Mouse (Mus musculus) heart, adult 8-10 months (tissue): ENCODE measurements around the gene Spns2. TPM values are rescaled to one million over a fixed set of nuclear protein-coding genes. Genes with fewer than 3 reads are reported as not detected.

Experiments
- DNase-seq: peaks from one replicate; pipeline ENCODE4 v3.0.0; 2022; ENCODE audit warnings: low spot score
- total RNA-seq, 4 experiments: library from RNA; stranded (reverse); gene quantifications; 2 replicates each; pipeline ENCODE4 v1.2.4; 2022

The Spns2 gene
- 10 to 100 TPM in 1 of 4 experiments, 1 to 10 TPM in 3; 7.4 to 10.2 (median 7.9) TPM for total RNA-seq

DNA sequence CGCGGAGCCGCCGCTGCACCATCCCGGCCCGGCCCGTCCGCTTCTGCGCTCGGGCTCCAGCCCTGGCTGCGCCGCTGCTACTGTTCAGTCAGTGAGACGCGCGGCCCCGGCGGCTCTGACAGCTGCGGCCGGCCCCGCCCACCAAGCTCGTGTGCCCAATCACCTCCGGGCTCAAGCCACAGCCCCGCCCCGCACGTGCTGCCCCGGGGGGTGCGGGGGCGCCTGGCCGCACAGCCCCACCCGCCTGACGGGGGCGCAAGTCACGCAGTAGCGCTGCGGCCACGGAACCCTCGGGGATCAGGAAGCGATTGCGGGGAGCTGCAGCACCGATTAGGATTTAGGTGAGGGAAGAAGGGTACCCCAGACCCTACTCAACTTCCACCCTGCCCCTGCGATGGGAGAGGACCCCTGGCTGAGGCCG lies at the start of gene Spns2:
TSS of gene Spns2 (minus strand) at position 24 of the 421 bp plus-strand sequence.
- peak; percentile 91 for DNase-seq

DNA sequence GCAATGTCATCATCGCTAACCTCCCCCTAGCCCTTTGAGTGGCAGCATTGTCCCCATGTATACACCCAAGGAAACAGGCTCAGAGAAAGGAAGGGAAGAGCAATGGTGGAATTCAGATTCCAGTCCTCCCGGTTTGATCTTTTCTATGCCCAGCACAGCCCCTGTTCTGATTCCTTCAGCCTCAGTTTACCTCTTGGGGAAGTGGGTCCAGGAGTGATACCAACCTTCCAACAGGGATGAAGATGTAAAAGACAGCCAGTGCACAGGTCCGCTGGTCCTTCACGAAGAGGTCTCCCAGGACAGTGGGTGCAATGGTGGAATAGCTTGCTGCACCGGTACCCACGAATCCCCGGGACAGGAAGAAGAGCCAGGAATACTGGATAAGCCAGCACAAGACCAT lies 49.1 kb upstream of the Spns2 start:
- DNase-seq, result no peak

DNA sequence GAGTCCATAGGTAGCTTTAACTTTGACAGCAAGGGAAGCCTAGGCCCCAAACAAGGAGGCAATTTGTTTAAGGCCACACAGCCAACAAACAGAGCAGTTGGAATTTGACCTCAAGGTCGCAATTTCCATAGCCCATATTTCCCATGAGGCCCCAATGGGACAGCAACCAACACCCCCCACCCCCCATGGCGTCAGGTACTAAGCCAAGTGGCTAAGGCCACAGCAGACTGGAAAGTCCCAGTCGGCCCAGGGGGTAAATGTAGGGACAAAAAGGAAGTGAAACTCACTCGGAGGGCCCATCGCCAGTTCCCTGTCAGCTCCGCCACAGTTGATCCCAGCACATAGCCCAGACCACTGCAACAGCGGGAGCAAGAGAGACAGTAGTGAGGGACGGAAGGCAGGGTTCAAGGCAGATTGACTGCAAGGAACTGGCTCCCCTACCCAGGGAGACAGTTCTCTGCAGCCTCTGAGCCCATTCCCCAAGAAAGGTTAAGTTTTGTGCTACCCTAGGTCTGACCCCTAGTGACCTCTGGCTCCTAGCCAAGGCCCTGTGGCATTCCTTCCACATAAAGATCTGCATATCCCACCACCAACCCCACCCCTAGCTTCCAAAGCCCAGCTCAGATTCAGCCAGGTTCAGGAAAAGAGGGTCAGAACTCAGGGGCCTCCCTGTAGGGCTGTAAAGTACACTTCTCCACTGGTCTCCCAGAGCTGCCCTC lies 48.5 kb upstream of the Spns2 start:
- DNase-seq, result peak; percentile 52

DNA sequence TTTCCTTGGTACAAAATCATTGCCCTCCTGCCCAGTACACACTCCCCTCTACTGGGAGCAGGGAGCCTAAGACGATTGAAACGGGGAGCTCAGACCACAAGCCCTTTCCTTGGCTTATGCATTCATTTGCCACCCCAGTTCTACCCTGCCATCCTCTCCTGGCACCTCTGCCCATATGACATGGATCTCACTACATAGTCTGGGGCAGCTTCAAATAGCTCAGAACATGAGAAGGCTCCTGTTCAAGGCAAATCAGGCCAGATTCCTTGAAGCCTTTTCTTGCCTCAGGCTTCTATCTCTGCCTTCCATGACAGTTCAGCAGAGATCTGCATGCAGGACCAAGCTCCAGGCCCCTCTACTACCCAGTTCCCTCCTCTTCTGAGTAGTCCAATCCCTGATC lies 47.8 kb upstream of the Spns2 start:
- no peak for DNase-seq

DNA sequence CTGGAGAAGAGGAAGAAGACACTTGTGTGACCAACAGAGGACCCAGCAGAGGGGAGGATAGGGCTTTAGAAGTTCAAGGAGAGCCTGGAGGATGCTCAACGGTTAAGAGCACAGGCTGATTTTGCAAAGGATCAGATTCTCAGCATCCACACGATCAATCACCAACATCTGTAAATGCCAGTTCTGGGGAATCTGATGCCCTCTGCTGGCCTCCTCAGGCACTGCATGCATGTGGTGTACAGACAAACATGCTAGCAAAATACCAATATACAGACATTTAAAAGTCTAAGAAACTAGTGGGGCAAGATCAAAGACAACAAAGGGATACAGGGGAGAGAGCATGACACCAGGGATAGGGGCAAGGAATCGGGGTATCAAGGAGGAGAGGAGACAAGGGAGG lies 45.8 kb upstream of the Spns2 start:
- DNase-seq, result no peak

DNA sequence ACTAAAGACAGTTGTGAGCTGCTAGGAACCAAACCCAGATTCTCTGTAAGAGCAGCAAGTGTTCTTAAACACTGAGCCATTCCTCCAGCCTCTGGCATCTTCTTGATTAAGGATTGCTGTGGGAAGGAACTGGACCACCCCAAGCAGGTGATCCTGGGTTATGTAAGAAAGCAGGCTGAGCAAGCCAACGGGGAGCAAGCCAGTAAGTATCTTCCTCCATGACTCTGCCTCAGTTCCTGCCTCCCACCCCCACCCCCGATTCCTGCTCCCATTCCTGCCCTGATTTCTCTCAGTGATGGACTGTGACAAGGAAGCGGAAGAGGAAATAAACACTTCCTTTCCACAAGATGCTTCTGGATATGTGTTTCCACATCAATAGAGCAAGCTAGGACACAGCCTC lies 43.2 kb upstream of the Spns2 start:
- DNase-seq, result no peak

DNA sequence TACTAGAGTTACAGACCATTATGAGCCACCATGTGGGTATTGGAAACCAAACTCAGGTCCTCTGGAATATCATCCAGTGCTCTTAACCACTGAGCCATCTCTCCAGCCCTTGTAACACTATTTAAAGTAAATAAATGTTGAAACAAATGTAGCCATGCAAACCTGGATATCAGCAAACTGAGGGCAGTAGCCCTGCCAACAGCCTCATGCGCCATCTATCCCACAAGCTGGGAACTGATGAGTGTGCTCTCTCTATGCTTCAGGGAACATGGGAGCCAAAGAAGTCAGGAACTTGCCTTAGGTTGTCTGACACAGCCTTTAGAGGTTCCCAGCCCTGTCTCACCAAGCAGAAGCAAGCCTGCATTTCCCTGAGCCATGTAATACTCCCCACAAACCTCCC lies 41.9 kb upstream of the Spns2 start:
- no peak for DNase-seq

DNA sequence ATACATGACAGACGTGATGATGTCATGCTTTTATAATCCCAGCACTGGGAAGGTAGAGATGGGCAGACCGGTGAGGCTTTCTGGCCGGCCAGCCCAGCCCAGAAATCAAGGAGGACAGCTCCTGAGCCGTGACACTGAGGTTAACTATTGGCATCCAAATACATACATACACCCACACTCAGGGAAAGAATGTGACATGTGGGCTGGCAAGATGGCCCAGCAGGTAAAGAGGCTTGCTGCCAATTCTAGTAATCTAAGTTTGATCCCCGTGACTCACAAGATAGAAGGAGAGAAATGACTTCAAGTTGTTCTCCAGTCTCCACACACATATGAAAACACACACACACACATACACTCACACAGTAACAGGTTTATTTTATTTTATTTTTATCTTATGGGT lies 41.4 kb upstream of the Spns2 start:
- DNase-seq, result no peak

DNA sequence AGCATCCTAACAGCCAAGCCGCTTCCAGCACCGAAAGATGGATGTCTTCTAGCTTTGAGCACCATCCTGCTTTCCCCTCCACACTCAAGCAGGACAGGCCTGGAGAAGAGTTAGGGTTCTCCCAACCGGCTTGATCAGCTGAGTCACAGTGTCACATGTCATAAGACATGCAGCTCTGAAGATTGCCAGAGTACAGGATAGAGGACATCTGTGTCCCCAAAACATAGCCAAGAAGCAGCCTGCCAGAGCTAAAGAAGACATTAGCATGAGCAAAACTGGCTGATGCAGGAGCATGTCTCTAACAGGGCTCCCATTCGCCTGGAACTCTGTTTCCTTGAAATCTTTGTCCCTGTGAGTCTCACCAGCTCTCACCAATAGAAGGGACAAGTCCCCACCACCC lies 36.5 kb upstream of the Spns2 start:
- DNase-seq, result peak; percentile 61

DNA sequence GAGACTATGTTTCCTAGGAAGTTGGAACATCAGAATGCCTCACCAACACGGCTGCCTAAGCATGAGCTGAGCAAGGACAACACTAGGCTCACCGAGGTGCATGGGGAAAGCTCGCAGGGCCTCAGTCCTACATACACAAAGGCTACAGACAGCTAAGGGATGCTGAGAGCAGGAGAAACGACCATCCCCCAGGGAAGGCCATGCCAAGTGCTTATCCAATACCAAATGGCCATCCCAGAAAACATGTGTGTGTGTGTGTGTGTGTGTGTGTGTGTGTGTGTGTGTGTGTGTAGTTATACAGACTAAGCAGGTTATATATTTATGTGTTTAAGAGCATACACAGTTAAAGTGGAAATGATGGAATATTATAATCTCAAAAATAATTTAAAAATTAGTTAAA lies 34.0 kb upstream of the Spns2 start:
- DNase-seq, result no peak

DNA sequence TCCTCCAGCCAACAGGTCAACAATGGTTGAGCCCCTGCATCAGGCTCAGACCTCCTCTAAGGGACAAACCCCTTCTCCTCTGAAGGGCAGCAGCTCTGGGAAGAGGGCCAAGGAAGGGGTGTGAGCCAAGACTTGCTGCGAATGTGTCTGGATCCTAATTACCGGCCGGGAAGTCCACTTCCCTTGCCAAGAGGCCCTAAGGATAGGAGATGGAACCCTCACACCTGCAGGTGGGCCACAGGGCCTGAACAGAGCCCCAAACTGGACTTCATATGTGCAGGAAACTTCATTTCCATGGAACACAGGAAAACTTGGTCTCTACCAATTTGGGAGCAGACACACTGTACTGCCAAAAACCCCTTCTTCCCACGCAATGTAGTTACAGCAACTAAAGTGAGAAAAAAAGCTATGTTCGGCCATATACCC lies 32.9 kb upstream of the Spns2 start:
- peak; percentile 67 for DNase-seq

DNA sequence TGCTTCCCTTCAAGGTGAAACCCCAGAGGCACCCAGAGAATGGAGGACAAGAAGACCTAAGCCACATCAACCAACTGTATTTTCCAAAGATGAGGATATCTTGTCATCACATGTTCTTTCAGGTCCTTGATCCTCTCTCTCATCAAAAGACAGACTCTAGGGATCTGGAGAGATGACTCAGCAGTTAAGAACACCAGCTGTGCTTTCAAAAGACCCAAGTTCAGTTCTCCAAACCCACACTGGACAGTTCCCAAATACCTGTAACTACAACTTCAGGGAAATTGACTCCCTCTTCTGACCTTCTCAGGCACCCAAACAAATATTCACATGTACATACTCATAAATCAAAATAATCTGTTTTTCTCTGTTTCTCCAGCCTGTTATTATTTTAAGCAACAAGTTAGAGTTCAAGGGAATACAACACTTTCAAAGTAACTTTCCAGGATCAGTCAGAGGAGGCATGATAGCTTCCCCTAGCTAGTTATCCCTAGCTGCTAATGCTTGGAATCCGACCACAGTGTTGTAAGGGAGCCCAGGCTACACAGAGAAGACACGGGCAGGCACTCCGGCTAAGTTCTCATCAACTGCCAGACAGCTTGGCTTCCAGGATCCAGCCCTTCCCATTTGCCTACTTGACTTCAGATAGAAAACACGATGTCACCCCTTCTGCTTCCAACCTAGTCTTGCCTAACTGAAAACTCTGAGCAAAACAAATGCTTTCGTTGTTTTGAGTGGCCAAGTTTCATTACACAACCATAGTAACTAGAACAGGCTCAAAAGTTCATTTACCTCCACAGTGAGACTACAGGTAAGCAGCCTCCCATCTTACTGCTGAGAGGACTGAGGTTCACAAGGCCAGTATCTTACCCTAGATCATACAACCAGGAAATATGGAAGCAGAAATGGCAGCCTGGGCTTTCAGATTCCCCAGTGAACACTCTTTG lies 32.2 kb upstream of the Spns2 start:
- peak; percentile 38 for DNase-seq

DNA sequence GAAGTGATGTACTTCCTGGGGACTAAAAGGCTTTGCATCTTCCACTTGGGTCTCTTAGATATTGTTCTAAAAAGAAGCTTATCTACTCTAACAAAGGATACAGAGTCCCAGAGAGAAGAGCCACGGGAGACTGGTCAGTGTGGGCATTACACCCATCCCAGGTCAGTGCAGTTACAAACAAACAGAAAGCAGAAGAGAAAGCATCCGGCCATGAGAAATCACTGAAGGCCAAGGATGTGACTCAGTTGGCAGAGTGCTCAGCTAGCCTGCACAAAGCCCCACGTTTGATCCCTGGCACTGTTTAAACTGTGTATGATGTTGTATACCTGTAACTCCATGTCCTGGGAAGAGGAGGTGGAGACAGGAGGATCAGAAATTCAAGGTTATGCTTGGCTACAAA lies 30.2 kb upstream of the Spns2 start:
- no peak for DNase-seq

DNA sequence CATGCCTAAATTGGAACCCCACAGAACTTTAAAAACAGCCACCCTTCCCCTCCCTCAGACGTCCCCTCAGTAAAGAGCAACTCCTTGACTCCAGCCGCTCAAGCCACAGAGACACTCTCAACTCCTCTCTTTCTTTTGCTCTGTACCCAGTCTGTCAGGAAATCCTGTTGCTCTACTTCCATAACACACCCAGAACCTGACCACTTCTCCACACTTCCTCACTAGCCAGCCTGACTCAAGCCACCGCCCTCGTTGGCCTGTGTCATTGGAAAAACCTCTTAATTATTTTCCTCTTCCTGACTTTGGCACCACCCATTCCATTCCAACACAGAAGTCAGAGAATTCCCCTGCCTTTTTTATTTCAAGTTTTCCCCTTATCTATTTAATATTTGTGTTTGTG lies 29.5 kb upstream of the Spns2 start:
- DNase-seq, result peak; percentile 38

DNA sequence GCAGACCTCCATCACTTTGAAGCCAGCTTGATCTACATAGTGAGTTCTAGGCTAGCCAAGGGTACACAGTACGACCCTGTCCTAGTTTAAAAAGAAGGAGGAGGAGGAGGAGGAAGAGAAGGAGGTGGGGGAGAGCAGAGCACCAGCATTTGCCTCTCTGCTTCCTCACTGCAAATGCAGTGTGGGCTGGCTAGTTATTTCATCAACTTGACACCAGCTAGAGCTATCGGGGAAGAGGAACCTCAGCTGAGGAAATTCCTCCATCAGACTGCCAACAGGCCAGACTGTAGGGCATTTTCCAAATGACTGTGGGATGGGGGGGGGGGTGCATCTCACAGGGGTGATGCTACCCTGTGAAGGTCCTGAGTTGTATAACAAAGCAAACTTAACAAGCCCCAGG lies 28.7 kb upstream of the Spns2 start:
- DNase-seq, result no peak

DNA sequence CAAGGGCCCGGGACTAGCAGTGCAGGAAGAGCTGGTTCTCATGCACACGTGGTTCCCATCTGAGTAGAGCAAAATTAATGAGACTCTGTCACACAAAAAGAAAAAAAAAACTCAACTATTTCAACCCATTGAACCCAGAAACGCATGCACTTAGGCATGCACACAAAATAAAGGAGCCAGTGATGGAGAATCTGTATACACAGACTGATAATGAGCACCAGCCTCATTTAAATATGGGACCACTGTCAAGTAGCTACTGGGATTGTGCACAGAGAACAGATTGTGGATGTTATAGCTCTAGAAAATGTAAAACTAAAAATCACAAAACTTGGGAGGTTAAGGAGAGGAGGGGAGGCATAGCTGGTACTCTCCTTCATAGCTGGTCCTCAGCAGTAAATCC lies 25.3 kb upstream of the Spns2 start:
- no peak for DNase-seq

DNA sequence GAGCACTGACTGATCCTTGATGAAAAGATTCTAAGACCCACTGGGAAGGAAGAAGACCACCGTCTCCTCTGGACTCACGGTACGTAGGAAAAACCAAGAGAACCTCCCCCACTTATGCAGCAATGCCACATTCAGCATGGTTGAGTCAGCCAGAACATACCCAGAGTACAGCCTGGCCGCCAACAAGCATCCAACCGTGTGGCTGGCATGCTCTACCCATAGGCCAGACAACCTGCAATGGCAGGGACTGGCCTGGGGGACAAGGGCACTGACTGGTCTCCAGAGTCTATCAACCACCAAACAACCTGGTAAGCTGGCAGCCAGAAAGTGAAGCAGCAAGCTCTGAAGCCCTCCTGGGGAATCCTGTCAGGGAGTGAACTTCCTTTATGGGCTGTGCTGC lies 18.9 kb upstream of the Spns2 start:
- DNase-seq, result no peak

DNA sequence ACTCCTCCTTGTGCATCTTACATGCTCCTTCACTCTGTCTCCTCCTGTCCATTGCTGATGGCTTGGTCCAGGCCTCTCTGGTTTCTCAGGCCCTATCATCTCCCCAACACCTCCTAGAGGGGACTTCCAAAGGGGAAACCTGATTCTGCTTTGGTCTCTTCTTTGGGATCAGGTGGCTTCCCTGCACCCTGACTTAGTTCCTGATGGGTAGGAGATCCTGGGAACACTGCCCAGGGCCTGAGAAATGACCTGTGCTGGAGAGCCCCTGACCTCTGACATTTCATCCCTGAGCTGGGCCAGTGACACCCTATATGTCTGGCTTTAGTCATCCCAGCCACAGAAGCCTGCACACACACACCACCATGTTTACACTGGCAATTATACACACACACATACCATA lies 17.9 kb upstream of the Spns2 start:
- no peak for DNase-seq

DNA sequence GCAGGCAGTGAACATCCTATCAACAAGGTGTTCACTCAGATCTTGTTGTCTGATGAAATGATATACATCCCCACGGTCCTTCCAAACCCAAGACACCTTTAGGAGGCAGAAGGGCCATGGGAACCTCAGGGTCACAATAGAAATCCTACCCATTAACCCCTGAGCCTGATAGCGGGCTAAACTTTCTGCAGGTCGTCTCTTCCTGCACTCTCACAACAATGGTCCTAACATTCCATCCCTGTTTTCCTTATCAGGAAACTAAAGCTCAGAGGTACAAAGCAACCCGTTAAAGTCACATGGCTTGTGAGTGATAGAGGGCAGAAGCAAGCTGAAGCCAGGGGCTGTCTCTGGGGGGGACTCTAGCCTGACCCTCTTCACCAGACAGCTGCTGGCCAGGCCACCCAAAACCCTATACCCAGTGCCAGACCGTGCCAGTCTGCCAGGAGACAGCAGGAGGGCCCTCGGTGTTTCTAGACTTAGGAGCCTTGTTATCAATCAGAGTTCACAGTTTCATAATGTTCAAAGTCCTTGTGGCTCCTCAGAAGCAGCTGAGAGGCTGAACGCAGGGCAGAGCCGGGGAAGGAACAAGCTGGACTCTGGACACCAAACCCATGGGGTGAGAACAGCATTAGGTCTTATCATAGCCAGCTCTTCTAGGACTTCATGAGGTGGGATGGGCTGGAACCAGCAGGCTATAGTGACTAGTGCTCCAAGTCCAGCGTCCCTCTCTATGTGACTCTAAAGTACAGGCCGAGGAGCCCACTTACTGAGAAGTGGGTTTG lies 14.5 kb upstream of the Spns2 start:
- DNase-seq, result no peak

DNA sequence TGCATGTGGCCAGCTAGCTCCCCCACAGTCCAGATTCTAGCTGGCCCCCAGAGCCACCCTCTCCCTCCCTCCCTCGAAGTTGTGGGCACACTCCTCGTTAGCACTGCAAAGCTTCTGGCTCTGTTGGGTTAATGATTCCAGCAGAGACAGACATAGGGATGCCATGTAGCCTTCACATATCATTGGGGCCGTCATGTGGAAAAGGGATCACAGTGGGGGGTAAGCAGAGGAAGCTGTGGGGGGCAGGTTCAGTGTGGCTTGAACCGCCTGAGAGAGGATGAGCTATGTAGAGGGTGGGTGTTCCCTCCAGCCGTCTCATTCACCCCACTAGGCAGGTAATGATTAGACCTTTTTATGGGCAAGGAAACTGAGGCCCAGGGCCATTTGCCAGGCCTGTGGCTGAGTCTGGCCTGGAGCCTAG lies 13.8 kb upstream of the Spns2 start:
- DNase-seq, result no peak

DNA sequence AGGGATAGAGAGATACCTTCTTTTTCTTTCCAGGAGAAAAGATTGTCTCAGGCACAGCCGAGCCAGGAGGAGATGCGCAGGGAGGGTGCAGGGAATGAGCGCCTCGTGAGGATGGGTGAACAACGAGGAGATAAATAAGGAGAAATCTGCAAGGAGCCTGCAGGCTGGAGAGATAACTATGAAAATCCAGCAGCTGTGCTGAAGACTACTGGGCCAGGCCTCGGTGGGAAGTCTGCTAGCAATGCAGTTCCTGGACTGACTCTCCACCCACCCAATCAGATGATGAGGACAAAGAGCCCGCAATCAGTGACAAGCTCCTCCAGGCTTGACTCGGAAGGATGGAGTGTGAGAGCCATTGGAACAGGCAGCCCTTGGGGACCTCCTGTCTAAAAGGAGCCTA lies 12.5 kb upstream of the Spns2 start:
- DNase-seq, result no peak

DNA sequence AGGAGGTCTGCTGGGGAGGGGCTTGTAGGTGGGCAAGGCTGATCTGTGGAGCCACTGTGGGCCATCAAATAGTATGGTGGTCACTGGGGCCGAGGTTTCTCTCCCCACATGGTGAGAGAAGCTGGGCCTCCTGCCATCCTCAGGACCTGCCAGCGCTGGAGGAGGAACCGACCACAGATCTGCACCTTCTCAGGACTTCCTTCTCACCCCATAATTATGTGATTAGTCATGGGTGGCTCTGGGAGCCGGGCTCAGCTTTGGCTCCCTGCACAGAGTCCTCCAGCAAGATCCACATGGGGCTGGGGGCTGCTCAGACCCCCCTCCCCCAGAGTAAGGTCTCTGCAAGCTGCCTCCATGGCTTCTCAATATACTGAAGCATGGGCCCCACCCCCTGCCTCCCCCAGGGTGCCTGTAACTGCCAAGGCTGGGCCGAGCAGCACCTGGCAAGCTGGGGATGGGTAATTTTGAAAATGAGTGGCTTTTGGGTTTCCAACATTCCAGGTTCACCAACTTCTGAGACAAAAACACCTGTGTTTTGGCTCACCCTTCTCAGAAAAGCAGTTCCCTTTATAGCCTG lies 11.8 kb upstream of the Spns2 start:
- no peak for DNase-seq
